Mouse (Mus musculus) intestine, embryonic 14.5 days (tissue): Measurements from ENCODE around the gene Calhm3. TPM values are rescaled to one million over a fixed set of nuclear protein-coding genes. Genes with fewer than 3 reads are reported as not detected.

ENCODE experiments used
- ATAC-seq: fragments of 200-750 bp; cut with Nextera tagmentation; replicated peaks from 2 replicates; pipeline ENCODE4 v1.8.0; 2017; ENCODE audit warnings: low read depth, moderate number of reproducible peaks, moderate TSS enrichment, moderate library complexity; ENCODE audit not compliant: low FRiP score, low TSS enrichment
- DNase-seq: peaks from one replicate; pipeline ENCODE4 v3.0.0-alpha.2; 2018; ENCODE audit warnings: low spot score
- H3K27ac ChIP-seq: fragments of 300-500 bp; sonication (generic); 2 replicates; pipeline ENCODE4 v1.5.1; 2014; ENCODE audit warnings: low read depth, mild to moderate bottlenecking, control low read depth
- H3K27me3 ChIP-seq: fragments of 300-500 bp; sonication (generic); replicated peaks from 2 replicates; pipeline ENCODE4 v1.6.1; 2014; ENCODE audit warnings: low read length, control low read depth; ENCODE audit not compliant: control insufficient read depth, insufficient read depth
- H3K36me3 ChIP-seq: fragments of 300-500 bp; sonication (generic); 2 replicates; pipeline ENCODE4 v1.6.1; 2014; ENCODE audit warnings: low read length, control low read depth; ENCODE audit not compliant: control insufficient read depth, insufficient read depth
- H3K4me1 ChIP-seq: fragments of 300-500 bp; sonication (generic); replicated peaks from 2 replicates; pipeline ENCODE4 v1.6.1; 2014; ENCODE audit warnings: low read length, control low read depth, mixed read lengths; ENCODE audit not compliant: control insufficient read depth, insufficient read depth
- H3K4me2 ChIP-seq: fragments of 300-500 bp; sonication (generic); 2 replicates; pipeline ENCODE4 v1.6.1; 2014; ENCODE audit warnings: low read length
- H3K4me3 ChIP-seq: fragments of 300-500 bp; sonication (generic); 2 replicates; pipeline ENCODE4 v1.5.1; 2014; ENCODE audit warnings: low read depth, low read length, control low read depth, mixed read lengths
- H3K9ac ChIP-seq: fragments of 300-500 bp; sonication (generic); 2 replicates; pipeline ENCODE4 v1.6.1; 2014; ENCODE audit warnings: mild to moderate bottlenecking, low read length
- H3K9me3 ChIP-seq: fragments of 300-500 bp; sonication (generic); 2 replicates; pipeline ENCODE4 v1.6.1; 2016; ENCODE audit warnings: low read length, control low read depth; ENCODE audit not compliant: control insufficient read depth
- whole genome bisulfite sequencing: fragments of 180-500 bp; shearing (Covaris S2); extraction: QIAGEN DNeasy Blood & Tissue Kit; methylation state at CpG from one replicate; pipeline ENCODE4 v1.1.7; 2014; 5-methylcytosine and 5-hydroxymethylcytosine counted together
- polyA plus RNA-seq: library from polyadenylated mRNA; unstranded; fragments of >200 nt; fragmentation: Nextera tagmentation; extraction: Ambion mirVana; gene quantifications from 2 replicates; pipeline ENCODE4 v1.2.1, GENCODE M21; 2014

The Calhm3 gene
- polyA plus RNA-seq, 1 experiment from 2014 or later = not detected

DNA sequence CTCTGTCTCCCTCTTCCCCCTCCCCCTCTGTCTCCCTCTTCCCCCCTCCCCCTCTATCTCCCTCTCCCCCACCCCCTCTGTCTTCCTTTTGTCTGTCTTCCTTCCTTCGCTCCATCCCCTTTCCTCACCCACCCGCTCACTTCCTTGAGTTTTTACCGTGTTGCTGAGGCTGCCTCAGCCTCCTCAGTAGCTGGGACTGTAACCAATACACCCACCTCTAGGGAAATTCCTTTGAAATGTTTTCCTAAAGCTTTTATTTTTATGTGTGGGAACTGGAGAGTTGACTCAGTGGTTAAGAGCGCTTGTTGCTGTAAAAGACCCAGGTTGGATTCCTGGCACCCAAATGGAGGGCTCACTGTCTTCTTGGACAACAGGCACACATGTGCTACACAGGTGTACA lies 4.1 kb upstream of the Calhm3 start:
- H3K9me3 ChIP-seq = no peaks in the 10 kb centered on the region
- ATAC-seq (no peak), DNase-seq (no peak)
- no peaks in the 10 kb centered on the region for H3K36me3 ChIP-seq
- no peak overlapping the region for H3K27ac ChIP-seq
- H3K4me3 ChIP-seq = no peak overlapping the region
- H3K27me3 ChIP-seq = no peaks in the 10 kb centered on the region
- WGBS = 67% methylated on average over 4 of the region's 4 CpGs
- H3K9ac ChIP-seq = no peak overlapping the region
- no peak overlapping the region for H3K4me2 ChIP-seq
- no peaks in the 10 kb centered on the region for H3K4me1 ChIP-seq

DNA sequence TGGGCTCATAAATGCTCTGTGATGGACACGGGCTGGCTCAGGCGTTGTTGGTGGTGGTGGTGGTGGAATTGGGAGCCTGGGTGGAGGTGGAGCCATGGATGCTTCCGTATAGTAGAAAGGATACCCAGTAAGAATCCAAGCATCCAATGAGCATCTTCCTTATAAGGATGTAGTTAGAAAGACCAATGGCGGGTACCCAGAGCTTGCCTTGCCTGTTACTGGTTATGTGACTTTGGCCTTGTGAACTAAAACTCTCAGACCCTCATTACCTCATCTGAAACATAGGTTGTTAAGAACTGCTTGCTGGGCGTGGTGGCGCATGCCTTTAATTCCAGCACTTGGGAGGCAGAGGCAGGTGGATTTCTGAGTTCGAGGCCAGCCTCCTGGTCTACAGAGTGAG lies 3.8 kb downstream of the Calhm3 start:
- no peaks in the 10 kb centered on the region for H3K36me3 ChIP-seq
- H3K27ac ChIP-seq = no peak overlapping the region
- H3K4me1 ChIP-seq = peaks cover 3% of the 10 kb centered on the region; the same call in 1 of the 2 replicates
- H3K4me2 ChIP-seq = no peak overlapping the region
- DNase-seq (no peak), ATAC-seq (no peak)
- no peak overlapping the region for H3K9ac ChIP-seq
- H3K27me3 ChIP-seq = 0 out of 2 replicates have a peak, but pooled peaks cover 4% of the 10 kb centered on the region
- no peaks in the 10 kb centered on the region for H3K9me3 ChIP-seq
- H3K4me3 ChIP-seq = no peak overlapping the region
- WGBS = 86% methylated on average over 7 of the region's 7 CpGs

DNA sequence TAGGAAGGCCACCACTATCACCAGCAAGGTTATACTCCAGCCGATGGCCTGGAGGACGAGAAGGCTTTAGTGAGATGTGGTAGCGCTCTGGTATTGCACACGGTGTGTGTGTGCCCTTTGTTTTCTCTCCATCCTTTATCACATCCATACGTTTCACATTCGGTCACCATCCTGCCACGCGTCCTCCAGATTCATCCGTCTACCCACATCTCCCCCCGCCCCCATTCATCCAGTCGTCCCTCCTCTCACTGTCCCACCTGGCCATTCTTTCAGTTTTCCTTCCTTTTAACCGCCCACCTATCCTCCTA lies 5.5 kb downstream of the Calhm3 start:
- H3K4me1 ChIP-seq = peaks cover 3% of the 10 kb centered on the region; the same call in 1 of the 2 replicates
- DNase-seq (no peak), ATAC-seq (no peak)
- H3K36me3 ChIP-seq = no peaks in the 10 kb centered on the region
- no peaks in the 10 kb centered on the region for H3K9me3 ChIP-seq
- H3K27ac ChIP-seq = no peak overlapping the region
- H3K4me3 ChIP-seq = 0 out of 2 replicates have a peak overlapping the region, but pooled peaks have one; percentile 14
- H3K4me2 ChIP-seq = peak overlapping the region; percentile 41
- WGBS = 57% methylated on average over 12 of the region's 12 CpGs
- no peak overlapping the region for H3K9ac ChIP-seq
- H3K27me3 ChIP-seq = 0 out of 2 replicates have a peak, but pooled peaks cover 4% of the 10 kb centered on the region

DNA sequence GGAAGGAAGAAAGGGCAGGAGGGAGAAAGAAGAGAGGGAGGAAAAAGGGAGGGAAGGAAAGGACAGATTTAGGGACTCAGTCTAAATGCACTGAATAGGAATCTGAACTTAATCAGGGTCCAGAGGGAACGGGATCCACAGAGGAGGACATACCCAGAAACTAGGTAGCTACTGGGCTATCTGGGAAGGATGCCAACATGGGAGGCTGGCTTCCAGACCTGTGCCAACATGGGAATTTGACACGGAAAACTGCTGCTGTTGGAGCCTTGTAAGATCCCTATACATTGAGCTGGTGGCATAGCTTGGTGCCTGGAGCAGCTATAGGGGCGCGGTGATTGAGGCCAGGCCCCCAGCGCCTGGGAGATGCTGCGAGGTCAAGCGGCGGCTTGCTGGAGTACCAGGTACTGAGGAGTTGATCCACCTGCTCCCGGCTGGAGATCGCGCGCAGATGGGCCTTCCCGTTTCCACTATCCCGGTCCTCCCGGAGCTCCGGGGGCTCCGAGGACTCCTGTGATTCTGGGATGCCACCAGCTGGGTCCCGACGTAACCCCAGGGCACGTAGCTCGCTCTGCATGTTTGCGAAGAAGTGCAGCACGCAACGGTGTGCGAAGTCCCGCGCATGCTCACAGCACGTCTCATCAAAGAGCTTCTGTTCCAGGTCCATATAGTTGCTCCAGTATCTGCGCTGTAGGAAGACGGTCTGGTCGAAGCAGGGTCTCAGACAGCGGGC lies 6.1 kb downstream of the Calhm3 start:
- no peak overlapping the region for H3K9ac ChIP-seq

DNA sequence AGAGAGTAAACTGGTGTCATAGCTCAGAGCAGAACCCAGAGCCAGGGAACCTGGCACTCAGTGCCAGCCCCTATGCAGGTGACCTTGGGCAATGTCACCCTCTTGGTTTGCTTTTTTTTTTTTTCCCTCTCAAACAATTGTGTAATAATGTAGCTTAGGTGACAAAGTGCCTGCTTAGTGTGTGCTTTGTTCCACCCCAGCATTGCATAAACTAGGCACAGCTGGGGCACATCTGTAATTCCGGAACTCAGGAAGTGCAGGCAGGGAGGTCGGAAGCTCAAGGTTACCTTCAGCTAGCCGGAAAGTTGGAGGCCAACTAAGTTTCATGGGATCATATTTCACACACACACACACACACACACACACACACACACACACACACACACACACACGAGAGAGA lies 7.7 kb downstream of the Calhm3 start:
- H3K4me1 ChIP-seq = peaks cover 3% of the 10 kb centered on the region; the same call in 1 of the 2 replicates
- 0 out of 2 replicates have a peak, but pooled peaks cover 4% of the 10 kb centered on the region for H3K27me3 ChIP-seq
- WGBS = 31% methylated on average over 4 of the region's 4 CpGs
- H3K4me3 ChIP-seq = no peak overlapping the region
- no peak for DNase-seq
- no peak overlapping the region for H3K27ac ChIP-seq
- no peaks in the 10 kb centered on the region for H3K36me3 ChIP-seq
- no peak overlapping the region for H3K9ac ChIP-seq
- ATAC-seq = no peak
- no peaks in the 10 kb centered on the region for H3K9me3 ChIP-seq
- no peak overlapping the region for H3K4me2 ChIP-seq

More for the DNA sequence above, 6.1 kb downstream of the Calhm3 start:
- 25% methylated on average over 32 of the region's 32 CpGs for WGBS
- H3K4me3 ChIP-seq = peak overlapping the region; percentile 14; the same call in 1 of the 2 replicates
- peaks cover 3% of the 10 kb centered on the region; the same call in 1 of the 2 replicates for H3K4me1 ChIP-seq
- peak overlapping the region; percentile 41 for H3K4me2 ChIP-seq
- H3K27me3 ChIP-seq = 0 out of 2 replicates have a peak, but pooled peaks cover 4% of the 10 kb centered on the region
- DNase-seq (no peak), ATAC-seq (no peak)
- no peaks in the 10 kb centered on the region for H3K36me3 ChIP-seq
- no peak overlapping the region for H3K27ac ChIP-seq
- no peaks in the 10 kb centered on the region for H3K9me3 ChIP-seq

DNA sequence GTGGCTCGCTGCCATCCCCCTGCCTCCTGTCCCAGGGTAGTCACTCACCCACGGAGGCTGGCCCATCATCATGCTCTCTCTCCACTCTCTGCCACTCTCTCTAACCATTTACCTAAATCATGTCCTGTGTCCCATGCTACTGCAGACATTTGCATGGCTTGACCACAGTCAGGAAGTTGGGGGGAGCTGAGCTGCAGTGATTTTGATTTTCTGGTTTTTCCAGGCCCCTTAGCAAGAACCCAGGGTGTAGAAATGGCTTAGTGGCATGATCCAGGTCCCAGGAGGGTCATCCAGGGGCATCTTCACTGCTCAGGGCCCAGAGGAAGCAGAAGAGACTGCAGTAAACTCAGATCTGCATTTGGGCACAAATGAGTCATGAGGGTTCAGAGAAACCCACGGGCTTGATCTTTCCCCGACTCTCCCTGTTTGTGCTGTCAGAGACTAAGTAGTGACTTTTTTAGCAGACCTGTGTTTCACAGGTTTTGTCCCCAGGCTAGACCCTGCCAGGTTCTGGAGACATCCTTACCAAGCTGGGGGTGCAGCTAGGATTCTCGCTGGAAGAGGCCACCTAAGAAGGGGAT lies 9.2 kb downstream of the Calhm3 start:
- Histone ChIP-seq H3K36me3 (no peaks in the 10 kb centered on the region), H3K4me2 (no peak overlapping the region), H3K9me3 (no peaks in the 10 kb centered on the region), H3K4me1 (peaks cover 3% of the 10 kb centered on the region; the same call in 1 of the 2 replicates), H3K4me3 (no peak overlapping the region), H3K9ac (no peak overlapping the region), H3K27ac (no peak overlapping the region), H3K27me3 (0 out of 2 replicates have a peak, but pooled peaks cover 4% of the 10 kb centered on the region)
- DNase-seq (no peak), ATAC-seq (no peak)
- 66% methylated on average over 5 of the region's 5 CpGs for WGBS

DNA sequence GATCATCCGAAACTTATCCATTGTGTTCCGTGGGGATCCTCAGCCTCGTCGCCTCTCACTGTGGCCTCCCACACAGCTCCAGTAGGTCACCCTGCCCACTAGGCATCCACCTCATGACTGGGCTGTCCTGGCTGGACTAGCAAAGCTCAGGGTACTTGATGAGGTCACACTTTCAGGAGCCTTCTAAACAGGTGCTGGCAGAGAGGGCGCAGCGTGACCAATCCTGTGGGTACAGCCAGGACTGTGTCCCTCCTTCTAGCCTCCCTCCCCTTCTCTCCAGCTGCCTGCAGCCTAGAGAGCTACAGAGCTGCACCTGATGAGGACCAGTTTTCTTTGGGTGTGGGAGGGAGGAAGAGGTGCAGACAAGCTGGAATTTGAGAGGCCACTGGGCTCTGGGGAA lies 13.4 kb downstream of the Calhm3 start, which contains the start of gene Calhm1:
Calhm1 (minus strand) TSS at position 101 of the 400 bp plus-strand sequence.
- ATAC-seq (no peak), DNase-seq (no peak)
- H3K27ac ChIP-seq = no peak within 1 kb of the TSS
- peaks cover 2% of the 10 kb centered on the region; the same call in 1 of the 2 replicates for H3K4me1 ChIP-seq
- H3K4me2 ChIP-seq = no peak within 1 kb of the TSS
- WGBS = 87% methylated on average over 6 of the region's 6 CpGs
- H3K9ac ChIP-seq = no peak within 1 kb of the TSS
- H3K4me3 ChIP-seq = no peak within 1 kb of the TSS
- no peaks in the 10 kb centered on the region for H3K27me3 ChIP-seq
- H3K36me3 ChIP-seq = no peaks in the 10 kb centered on the region
- H3K9me3 ChIP-seq = no peaks in the 10 kb centered on the region

DNA sequence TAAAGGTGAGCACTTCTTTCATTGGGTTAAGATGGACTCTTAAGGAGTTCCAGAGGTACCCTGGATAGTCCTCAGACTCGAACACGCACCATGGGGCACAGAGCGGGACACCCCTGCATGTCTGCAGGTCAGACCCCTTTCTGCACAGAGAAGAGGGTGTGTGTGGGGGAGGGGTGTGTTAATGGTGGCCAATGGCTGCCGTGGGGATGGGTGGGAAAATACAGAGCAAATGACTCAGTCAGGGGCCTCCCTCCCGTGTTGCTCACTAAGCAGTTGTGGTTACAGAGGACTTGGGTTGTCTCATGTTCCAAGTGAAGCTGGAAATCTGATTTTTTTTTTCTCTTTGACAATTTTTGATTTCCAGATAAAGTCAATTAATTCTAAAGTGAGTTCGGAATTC lies 15.1 kb downstream of the Calhm3 start:
- 83% methylated on average over 6 of the region's 6 CpGs for WGBS
- Histone ChIP-seq H3K4me3 (no peak overlapping the region), H3K27ac (no peak overlapping the region), H3K36me3 (no peaks in the 10 kb centered on the region), H3K9me3 (no peaks in the 10 kb centered on the region), H3K4me1 (peaks cover 12% of the 10 kb centered on the region), H3K4me2 (no peak overlapping the region), H3K9ac (no peak overlapping the region), H3K27me3 (no peaks in the 10 kb centered on the region)
- DNase-seq (no peak), ATAC-seq (no peak)
